Mouse (Mus musculus): Measurements from ENCODE around the gene Asb8.

GRCm38 (mm10) chr15:98133471-98133870 is 32.0 kb downstream of the Asb8 start:
- no peak for TF ChIP-seq GATA1 (IDR thresholded peaks at IDR 0.05; ENCODE audit: borderline replicate concordance, low read length)
- TF ChIP-seq FLI1 (IDR thresholded peaks at IDR 0.05; ENCODE audit: low read length), result no peak

All from megakaryocyte, embryonic 14.5 days (primary cell).